Mouse (Mus musculus) MEL-GATA-1-ER (cell line): ENCODE measurements around the gene Ulk4.
A peak's percentile ranks its signal among the peaks of the same experiment; 100 is the strongest.
"Not testable (repeated sequence)": the region's sequence is repeated elsewhere in the genome, so short reads cannot be mapped to it uniquely, and the experiment has no call there.

Experiments
- DNase-seq: peaks from one replicate; pipeline ENCODE4 v3.0.0-alpha.2; 2012; ENCODE audit warnings: low read depth; ENCODE audit errors: extremely low read depth

The Ulk4 gene

DNA sequence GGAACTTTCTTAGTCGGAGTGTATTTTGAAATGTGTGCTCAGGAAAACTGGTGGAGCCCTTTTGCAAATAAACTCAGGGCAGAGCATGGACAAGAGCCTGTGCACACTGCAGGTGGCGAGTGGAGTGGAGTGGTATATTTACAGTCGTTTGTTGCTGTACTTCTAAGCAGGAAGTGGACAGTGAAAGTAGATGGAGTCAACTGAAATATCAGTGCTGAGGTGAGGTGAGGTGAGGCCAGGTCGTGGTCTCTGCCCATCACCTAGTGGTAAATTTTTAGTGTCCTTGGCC lies 341.4 kb downstream of the Ulk4 start:
- DNase-seq: no peak

DNA sequence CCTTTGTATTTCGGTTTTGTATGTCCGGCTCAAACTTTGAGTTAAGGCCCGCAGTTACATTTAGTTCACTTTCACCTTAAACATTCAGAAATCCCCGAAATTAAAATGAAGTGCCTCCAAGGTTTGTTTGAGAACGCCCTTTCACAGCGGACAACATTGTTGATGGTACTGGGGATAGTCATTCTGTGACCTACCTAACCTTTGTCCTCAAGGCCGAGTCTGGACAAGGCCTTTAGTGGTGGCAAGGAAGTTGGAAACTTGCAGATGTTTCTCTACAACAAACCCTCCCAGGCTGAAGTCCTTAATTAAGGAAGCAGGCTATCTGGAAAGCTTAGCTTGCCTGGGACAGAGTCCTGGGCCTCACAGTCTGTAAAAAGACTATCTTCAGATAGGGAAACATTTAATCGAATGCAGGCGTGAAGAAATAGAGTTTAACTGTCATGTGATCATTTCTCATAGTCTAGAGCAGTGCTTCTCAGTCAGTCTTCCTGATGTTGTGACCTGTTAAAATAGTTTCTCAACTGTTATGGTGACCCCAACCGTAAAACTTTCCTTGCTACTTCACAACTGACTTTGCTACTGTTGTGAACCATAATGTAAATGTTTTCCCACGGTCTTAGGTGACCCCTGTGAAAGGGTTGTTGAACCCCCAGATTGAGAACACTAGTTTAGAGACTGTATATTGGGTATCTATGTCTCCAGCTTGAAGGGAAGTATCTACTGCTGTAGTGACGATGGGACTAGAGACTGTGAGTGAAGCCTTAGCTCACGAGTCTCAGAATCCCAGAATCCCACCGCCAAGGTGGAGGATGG lies 342.0 kb downstream of the Ulk4 start:
- DNase-seq: peak; percentile 17

DNA sequence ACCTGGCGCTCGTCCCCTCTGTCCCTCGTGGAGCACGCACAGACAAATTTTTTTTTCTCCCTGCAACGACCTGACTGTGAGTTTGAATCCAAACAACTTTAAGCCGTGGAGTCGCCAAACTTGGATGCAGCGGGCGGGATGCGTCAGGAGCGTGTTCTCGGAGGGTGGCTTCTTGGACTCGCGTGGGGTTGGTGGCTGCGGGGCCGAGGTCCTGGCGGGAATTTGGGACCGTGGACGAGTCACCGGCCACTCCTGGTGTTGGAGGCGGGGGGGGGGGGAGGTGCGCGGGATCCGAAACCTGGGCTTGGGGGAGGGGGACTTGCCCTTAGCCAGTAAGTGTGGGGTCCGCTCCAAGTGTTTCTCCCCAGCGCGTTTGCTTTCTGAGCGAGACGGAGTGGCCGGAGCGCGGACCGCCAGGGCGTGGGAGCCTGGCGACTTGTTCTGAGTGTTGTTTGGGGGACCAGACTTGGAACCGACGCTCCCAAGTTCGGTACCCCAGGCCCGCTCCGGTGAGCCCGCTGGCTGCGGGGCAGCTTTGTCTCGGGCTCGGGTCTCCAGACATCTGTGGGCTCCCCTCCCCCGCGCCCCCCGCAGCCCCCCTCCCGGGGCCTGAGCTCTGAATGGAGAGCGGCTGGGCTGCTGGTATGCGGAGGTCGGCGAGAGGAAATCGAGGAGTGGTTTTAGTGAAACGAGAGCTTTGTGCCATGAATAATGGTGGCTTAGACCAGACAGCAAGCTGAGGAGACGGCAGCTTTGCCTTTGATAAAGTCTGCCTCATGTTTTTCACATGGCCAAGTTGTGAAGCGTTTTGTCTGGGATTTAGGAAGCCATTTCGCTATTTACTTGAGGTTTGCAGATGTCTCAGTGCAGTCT lies 342.9 kb downstream of the Ulk4 start:
- DNase-seq: peak; percentile 20

DNA sequence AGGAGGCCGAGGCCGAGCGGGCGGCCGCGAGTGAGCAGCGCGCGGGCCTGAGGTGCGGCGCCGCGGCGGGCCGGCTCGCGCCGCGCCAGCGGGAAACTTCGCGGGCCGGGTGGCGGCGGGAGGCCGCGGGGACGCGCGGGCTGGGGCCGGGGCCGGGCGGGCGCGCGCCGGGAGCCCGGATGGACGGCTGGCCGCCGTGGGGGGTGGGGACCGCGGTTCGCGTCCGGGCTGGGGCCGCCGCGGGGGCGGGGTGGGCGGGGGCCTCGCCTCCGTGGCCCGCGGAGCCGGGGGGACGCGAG lies 343.5 kb downstream of the Ulk4 start:
- no peak for DNase-seq

DNA sequence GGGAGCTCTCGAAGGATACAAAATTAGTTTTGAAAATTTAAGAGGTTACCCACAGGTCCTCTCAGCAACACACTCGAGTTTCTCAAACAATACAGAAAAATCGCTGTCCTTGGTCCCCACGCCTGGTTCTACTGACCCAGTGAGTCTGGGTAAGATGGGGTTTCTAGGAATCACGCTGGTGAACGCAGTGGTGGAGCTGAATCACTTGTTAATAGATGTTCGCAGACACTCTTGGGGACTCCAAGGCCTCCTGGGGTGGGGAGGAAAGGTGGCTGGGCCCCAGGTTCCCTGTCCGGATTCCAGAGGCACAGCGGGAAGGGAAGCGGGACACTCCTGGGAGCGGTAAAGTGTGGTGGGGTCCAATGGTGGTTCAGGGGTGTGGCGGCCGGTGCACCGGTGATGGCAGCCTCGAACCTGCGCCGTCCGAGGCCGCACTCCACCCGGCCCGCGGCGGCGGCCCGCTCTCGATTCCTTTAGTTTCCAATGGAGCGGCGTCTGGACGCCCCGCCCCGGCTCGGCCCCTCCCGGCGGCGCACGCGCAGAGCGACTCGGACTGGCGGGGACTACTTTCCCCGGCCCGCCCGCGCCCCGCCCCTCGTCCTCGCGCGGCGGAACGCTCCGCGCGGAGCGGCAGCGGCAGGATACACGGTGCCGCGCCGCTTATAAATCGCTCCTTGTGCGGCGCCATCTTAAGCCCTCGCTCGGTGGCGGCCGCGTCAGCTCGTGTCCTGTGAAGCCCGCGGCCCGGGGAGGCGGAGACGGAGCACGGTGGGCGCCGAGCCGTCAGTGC lies 344.0 kb downstream of the Ulk4 start:
- DNase-seq: peak; percentile 66

DNA sequence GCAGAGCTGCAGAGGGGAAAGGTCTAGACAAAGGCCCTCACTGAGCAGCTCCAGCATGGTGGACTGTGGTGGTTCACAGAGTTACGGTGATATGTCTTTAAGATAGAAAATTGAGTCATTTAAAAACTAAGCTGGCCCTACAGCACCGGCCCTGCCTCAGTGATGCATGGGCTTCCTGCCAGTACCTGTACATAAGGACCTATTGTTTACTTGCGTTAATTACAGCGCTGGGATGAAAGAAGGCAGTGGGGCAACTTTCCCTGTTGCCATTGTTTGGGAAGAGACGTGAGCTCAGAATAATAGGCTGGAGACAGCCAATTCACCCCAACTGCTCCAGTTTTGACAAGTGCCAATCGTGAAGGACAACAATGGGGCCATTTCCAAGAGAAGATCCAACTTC lies 344.6 kb downstream of the Ulk4 start:
- DNase-seq: no peak

DNA sequence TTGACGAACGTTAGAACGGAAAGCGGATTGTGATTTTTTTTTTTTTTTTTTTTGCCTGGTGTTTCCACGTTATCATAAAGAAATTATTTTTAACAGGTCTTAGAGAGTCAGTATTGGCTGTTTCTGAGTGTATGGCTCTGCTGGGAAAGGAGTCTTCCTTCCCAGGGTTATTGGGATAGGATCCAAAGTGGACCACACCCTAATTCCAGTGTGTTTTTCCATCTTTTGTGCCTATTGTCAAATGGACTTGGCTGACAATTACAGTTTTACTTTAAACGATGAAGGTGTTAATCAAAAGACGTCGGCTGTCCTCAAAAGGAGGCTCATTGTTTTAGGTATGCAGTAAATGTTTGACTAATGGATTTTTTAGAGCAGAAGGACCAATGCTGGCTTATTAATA lies 346.2 kb downstream of the Ulk4 start:
- no peak for DNase-seq

DNA sequence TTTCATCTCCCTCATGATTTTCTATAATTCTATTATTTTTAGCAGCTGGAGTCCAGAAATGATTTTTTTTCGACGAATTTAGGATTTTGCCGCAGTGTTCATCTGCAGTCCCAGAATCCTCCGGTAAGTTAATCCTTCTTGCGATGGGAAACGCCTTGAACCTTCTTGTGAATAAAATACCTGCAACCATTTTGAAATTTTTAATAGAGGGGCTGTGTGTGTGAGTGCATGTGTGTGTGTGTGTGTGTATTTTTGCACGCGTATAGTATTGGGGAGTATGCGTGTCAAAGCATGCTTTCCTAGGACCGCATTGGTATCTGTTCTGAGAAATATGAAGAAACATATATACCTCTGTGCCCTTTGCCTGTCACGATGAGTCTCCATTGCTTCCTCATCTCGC lies 347.0 kb downstream of the Ulk4 start:
- DNase-seq: no peak

DNA sequence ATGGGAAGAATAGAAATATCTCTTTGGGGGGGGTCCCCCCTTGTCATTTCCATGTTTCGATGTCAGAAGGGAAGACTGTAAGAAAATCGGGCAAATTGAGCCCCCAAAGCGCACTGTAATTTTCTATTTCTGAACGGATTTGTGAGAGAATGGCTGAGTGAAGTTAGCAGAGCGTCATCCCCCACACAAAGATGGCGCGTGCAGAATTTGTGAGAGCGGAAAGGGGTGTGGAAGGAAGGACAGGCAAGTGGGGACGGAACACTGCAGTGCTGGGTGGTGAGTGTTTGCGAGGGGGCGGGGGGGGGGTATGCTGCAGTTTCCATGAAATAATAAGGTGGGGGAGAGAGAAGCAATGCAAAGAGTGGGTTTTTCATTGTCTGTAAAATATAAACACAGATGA lies 347.9 kb downstream of the Ulk4 start, which contains the start of gene Ctnnb1:
Ctnnb1 (plus strand) TSS at position 136 of the 400 bp plus-strand sequence.
- no peak for DNase-seq

DNA sequence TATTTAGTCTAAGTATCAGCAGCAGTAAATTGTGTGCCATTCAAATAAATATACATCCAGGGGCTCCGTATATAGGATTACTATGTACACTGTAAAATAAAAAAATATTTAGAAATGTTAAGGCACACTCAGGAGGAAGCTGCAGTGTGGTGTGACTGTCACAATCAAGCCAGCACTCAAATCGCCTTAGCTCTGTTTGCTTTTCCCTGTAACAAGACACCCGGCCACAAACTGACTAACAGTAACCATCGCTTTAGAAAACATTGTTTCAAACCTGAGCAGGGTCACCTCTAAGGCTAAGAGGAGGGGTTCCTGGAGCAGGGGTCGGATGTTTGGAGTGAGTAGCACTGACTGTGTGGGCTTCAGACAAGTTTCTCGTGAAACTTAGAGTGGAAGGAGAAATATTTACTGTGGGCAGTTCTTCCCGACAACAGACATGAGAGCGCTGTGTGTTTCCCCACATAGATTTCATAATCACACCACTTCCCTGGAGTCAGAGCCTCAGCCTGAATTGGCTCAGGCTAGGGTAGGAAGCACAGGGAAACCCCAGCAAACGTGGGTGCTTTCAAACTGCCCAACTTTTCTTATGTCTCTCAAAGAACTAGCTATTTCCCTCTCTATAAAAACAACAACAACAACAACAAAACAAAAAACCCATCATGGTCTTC lies 349.9 kb downstream of the Ulk4 start:
- DNase-seq: no peak

DNA sequence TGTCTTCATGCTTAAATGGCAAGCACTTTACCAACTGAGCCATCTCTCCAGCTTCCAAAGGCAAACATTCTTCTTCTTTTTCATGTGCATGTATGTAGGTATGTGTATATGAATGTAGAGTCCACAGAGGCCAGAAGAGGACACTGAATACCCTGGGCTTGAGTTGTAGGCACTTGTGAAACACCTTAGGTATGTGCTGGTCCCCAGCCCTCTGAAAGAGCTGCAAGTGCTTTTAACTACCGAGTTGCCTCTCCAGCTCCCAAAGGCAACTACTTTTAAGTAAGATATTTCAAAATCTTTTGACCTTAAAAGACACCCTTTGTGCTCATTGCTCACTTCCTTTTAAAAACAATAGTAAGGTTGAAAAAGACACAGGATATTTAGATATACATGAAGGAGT lies 350.9 kb downstream of the Ulk4 start:
- DNase-seq: no peak

DNA sequence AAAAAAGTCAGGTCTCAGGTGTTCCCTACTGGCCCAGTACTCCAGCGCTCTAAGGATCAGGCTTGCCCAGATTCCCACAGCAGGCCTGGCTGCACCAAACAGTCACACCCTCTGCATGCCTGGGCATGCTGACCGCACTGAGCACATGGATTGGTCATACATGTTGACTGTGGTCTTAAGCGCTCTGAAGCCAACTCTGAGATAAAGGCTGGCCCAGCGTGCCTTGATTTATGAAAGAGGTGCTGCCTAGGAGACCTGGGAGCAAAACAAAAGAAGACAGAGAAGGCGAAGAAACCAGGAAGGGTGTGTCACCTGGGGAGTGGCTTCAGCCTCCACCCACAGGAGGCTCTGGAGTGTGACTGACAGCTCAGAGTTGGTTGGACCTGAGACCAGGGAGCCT lies 357.9 kb downstream of the Ulk4 start:
- DNase-seq: peak; percentile 32

DNA sequence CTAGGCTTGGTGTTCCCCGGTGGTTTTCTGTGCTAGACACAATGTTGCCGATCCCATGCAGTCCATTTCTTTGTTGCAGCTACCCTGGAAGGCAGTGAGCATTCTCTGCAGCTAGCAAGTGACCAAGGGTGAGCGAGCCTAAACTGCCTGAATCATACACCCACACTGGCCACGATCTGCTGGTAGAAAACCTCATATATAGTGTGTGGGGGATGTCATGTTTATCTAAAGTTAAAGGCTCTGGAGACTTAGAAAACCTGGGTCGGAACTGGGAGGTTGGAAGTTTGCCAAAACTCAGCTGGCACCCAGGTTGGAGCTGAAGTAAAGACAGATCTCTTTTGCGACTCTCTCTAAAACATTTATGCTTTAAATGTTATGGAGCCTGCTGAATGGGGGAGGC lies 358.4 kb downstream of the Ulk4 start:
- DNase-seq: no peak

DNA sequence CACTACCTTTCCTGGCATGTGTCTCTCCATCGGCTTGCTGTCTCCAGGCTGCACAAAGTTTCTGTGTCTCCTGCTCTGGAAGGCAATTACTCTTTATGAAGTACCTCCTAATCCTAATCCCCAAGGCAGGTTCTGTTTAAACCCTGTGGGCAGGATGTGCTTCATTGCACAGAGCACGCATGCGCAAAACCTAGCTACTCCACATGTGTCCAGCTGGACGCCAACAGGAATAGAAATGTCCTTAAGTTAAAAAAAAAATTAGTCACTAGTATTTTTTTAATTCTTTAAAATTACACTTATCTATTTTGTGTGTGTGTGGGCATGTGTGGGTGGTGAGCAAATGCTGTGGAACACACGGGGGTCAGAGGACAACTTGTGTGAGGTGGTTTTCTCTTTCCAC lies 358.8 kb downstream of the Ulk4 start:
- DNase-seq: no peak

DNA sequence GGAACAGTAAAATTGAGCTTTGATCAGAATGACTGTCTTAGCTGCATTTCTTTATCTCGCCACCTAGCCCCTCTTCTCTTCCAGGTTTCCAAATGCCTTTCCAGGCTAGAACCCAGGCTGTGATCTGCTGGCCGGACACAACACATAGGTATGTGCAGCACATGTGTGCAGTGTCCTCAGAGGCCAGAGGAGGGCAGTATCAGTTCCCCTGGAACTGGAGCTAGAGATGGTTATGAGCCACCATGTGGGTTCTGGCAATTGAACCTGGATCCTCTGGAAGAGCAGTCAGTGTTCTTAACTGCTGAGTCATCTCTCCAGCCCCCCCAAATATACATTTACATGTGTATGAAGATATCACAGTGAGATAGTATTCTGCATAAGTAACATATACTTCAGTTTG lies 359.4 kb downstream of the Ulk4 start:
- DNase-seq: not testable (repeated sequence)

DNA sequence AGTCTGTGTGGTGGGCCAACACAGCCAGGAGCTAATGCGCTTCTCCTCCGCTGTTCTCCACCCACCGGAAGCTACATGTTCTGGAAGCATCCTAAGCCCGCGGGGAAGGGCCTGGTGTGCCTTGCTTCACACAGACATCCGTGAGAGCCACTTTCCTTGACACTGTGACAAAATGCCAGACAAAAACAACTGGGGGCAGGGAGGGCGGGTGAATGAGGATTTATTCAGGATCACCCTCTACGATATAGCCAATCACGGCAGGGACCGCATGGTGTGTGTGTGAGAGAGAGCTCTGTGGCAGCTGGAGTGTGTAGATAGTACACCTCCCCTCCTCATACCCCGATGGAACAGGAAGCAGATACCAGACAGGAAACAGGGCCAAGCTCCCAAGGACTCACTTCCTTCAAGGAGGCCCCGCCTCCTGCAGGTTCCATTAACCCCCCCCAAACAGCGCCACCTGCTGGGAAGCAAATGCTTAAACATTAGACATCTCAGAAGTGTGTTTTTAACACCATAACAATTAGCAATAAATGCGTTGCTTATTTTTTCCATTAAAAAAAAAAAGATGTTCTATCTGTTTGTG lies 362.0 kb downstream of the Ulk4 start:
- DNase-seq: peak; percentile 64

DNA sequence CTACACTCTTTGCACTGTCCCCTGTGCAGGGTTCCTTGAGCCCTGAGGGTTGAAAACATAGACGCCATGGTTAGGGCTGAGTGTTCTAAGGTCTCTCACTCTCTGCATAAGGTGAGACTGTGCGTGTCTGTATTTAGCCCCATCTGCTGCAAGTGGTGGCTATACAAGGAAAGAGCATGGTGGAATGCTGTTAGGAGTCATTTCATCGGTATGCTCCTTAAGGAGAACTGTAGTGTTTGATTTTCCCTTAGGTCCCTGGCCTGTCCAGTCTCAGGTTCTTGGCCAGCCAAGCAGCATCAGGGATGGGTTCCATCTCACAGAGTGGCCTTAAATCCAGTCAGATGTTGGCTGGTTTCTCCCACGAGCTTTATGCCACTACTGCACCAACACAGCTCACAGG lies 362.6 kb downstream of the Ulk4 start:
- no peak for DNase-seq

DNA sequence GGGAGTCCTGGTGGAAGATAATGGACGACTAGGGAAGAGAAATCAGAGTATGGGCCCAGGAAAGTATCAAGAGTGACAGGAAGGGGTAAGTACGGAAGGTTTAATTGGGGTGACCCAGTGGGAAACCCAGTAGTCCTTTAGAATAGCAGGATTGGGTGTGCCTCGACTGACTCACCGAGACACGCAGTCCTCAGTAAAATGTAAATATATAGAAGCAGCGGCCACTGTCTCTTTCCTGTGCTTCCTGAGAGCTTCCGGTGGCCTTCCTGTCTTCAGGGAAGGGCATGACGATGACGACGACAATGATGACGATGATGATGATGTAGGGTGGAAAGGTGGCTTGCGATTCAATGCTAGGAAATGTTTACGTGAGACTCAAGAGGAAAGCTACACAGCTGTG lies 363.8 kb downstream of the Ulk4 start:
- no peak for DNase-seq

DNA sequence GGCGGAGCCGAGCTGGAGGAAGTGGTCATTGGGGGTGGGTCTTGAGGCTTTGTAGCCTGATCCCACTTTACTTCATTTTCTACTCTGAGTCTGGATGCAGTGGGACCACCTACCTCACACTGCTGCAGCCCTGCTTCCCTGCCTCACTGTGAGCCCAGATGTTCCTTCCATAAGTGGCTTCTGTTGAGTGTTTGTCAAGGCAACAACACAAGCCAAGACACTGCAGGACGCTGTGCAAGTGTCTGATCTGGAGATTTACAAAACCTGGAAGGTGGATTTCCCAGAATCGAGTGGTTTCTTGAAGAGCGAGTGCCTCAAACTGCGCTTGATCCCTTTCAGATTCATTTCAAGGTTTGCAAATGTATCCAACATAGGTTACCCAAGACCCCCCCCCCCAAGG lies 368.5 kb downstream of the Ulk4 start:
- DNase-seq: no peak
